Mouse (Mus musculus) CH12F3 (cell line): ENCODE measurements around the gene Kcnj6.

Experiments used
- in situ Hi-C: fragments of 300-500 bp; cut with MboI; formaldehyde crosslinking; loops from 2 replicates; pipeline ENCODE4 v1.14.3; 2020; ENCODE audit warnings: low sequenced_read_pairs

The Kcnj6 gene

DNA sequence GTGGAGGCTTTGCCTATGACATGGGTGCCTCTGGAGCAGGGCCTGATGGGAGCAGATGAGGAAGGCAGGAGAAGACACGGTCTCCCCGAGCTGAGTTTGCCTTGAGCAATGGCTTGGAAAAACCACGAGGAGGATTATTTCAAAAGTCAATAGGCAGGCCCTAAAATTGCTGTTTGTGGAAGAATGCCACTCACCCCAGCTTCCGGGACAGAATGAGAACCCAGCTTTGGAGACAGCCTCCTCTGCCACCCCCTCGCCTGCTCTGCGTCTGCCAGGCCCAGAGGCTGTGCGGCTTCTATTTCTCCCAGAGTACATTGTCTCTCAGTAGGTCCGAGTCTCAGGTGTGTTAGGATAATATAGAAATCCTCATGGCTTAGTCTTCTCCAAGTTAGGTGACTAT, 64.8 kb downstream of the Kcnj6 start:
- in situ Hi-C loops: no loop called here

DNA sequence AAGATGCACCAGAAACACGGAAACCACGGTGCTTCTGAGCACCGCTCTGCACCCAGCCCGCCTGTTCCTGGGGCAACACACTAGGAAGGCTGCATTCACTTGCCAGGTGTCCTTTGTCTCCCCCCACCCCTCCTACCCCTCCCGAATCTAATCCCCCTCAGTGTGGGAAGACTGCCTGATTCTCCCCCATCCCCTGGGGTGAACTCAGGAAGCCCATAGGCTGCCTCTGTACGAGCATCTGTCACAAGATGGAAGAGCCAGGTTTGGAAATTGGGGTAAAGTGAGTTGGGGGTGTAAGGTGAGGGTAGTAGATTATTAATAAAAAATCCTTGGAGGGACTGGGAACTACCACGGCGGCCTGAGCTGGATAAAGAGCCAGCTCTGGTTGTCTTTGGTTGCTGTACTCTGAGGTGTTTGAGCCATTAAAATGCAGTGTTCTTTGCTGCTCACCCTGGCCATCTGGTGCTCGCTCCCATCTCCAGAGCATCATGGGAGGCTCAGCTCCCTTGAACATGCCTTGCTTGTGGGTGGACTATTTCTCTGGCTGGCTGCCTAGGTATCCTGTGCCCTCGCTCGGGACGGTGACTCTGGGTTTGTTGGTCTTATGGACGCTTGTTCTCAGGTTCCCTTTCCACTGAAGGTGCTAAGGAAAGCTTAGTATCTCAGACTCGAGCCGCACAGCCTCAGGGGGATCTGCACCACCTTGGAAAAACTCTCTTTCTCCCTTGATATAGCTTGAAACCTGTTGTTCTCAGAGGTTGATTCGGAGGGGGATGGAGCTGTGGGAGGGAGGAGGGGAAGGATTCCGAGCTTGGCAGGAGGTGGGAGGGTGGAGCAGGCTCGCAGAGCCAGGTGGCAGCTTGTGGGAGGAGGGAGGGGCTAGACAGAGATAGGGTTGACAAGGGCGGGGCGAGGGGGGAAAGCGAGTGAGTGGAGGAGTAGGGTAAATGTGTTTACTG, 65.9 kb downstream of the Kcnj6 start:
- in situ Hi-C loops: no loop called here

DNA sequence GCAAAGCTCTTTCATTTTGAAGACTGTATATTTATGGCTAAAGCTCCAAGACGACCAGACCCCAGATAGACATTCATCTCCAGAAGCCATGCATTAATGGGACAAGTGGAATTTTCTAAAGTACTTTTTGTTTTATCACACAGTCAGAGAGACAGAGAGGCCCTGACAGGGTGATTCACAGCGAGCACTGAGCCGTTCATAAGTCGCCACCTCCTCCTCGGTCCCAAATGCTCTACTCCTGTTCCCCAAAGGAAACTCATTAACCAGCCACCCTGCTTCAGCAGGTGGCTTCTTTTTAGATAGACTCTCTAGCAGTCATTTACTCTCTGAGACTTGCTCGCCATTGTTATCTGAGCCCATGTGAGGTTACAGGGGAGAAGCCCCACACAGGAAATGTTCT, 72.1 kb downstream of the Kcnj6 start:
- in situ Hi-C loops: no loop called here

DNA sequence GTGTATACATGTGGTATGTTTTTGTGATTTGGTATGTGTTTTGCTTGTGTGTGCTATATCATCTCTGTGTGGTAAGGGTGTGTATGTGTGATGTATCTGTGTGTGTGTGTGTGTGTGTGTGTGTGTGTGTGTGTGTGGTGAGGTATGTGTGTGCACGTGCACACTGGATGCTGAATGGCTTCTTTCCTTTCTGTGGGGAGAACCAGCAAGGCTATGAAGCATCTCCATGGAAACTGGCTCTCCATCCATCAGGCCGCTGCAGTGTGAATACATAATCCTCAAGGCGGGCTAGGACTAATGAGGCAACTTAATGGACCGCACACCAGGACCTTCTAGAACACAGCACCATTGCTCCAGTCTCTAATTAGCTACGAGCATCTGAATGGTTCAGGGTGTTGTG, 78.3 kb downstream of the Kcnj6 start:
- in situ Hi-C loops: no loop called here

DNA sequence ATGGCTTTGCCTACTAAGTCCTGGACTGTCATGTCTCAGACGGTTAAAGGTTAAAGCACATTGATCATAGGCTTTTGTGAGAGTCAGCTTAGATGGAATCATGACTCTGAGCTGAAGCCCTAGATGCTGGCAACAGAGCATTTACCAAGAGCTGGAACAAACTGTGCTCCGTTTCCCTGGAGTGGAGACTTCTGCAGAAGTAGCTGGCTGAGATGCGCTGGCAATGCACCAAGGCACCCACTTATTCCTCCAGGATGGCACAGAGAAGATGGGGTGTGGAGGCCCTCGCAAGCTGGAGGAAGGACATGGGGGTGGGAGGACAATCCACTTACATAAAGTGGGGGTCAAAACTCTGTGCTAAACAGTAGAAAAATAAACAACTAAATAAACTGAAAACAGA, 91.5 kb downstream of the Kcnj6 start:
- in situ Hi-C loops: no loop called here

DNA sequence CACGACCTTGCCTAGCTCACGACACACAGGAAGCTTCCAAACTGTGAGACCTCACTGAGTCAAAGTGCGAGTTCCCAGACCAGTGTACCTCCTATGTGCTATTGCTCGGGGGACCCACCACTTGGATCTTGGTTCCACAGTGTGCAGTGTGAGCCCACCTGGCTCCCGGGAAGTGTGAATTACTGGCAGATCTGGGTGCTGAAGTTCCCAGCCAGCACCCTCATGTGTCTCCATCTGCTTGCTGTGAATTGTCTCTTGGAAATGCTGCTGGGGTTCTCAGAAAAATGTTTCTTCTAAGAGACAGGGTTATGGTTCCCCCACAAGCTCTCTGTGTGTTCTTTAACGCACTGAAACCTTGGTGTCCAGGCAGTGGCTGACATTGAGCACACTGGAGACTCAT, 98.7 kb downstream of the Kcnj6 start:
- in situ Hi-C loops: no loop called here

DNA sequence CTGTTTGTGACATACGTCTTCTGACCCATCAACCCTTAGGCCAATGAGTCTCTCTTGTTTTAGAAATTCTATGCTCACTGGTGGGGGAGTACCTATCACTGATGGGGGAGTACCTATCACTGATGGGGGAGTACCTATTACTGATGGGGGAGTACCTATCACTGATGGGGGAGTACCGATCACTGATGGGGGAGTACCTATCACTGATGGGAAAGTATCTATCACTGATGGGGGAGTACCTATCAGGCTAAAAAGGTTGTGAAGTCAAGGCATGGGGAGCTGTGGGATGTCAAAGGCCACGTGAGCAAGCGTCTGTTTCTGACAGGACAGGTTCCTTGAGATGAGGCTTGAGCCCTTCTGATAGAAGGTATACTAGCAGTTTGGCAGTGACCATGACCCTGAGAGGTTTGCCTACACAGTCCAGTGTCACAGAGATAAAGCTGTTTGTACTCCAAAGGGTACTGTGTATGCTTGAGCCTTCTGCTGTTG, 105.3 kb downstream of the Kcnj6 start:
- in situ Hi-C loops: no loop called here

DNA sequence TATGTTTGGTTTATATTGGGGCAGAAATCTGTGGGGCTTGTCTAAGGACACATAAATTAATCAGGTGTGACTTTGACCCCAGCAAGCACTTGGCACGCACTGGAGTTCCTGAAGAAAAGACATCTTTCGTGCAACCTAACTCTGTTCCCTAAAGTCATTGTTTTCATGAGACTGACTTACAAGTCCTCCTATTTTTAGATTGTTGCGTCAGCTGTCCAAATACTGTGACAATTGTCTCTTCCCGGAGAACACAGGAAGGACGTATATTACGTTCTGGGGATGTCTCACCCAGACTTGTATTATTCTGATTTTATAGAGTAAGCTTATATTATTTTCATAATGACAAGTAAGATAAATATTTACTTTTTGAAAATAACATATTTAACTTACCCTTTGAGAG, 106.9 kb downstream of the Kcnj6 start:
- in situ Hi-C loops: no loop called here

DNA sequence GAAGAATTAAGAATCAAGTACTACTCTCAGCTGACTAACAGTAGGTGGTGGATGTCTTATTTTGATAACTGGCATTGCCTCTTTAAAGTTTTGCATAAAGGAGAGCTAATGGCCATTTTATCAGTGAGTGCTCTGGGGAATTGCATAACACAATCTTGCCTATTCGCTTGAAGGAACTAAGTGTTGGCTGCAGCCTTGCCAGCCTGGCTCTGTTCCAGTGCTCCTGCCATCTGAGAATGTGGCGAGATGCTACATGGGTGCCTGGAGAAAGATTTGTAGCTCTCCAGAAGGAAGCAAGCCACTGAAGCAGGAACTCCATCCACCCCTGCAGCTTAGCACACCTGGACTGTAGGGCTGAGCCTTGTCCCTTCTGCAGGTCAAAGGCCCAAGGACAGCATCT, 107.4 kb downstream of the Kcnj6 start:
- in situ Hi-C loops: no loop called here

DNA sequence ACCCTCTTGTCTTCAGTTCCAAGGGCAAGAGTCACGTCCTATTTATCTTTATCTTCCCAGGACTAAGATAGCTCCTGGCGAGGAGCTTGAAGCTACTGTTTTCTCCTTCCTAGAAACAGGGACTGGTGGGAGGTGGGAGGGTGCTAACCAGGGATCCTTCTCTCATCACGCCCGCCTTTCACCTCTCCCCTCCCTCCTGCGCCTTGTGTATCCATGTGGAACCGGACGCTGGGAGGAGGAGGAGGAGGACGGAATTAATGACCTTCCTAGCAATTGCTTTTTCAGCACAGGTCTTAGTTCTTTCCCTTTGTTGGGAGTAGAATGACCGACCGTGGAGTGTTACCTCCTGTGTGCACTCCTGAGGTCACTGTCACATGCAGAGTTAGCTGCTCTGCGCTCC, 108.9 kb downstream of the Kcnj6 start:
- in situ Hi-C loops: no loop called here

DNA sequence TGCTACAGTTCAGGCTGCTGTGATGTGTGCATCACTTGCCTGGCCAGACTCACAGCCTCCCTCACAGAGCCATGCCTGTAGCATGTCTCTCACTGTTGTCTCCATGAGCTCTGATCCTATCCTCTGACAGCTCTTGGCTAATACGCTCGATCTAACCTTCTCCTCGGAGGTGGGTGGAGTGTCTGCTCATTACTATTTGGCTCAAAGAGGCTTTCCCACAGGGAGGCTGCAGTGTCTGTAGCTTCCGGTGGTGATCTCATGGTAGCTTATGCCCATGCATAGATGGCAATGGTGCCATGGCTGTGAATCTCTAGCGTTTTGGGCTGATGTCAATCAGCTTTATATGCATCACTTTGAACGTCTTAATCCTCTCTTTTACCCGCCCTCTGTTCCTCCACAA, 111.1 kb downstream of the Kcnj6 start:
- in situ Hi-C loops: no loop called here

DNA sequence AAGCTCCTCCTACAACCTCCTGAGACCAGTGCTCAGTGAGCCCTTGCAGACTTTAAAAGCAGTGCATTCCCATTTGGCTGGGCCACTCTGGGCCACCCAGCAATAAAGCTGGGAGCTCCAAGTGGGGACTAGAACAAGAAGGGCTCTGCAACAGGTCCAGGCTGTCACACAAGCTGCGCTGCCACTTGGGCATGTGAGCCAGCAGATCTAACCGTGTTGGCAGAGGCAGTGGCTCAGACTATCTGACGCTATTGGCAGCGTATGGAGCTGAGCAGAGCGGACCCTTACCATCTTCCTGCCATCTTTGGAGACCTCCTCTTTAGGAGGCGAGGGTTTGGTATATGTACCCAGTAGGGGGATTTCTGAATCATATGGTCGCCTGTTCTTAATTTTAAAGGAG, 112.4 kb downstream of the Kcnj6 start:
- in situ Hi-C loops: no loop called here

DNA sequence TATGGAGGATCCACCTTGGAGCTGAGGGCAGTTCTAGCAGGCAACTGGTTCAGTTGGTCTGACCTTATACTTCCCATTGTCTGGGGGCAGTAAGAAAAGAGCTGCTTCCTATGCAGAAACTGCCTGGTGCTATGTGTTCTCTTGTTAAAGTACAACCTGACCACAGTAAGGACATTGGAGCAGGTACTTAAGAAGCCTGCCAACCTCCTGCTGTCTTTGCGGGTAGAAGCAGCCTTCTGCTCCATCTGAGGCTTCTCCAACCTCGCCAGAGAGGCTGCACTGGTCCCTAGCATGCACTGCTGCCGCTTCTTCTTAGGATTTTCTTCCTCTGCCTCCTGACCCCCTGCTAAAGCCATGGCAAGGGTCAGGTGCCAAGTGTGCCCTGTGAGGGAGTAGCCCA, 113.6 kb downstream of the Kcnj6 start:
- in situ Hi-C loops: no loop called here

DNA sequence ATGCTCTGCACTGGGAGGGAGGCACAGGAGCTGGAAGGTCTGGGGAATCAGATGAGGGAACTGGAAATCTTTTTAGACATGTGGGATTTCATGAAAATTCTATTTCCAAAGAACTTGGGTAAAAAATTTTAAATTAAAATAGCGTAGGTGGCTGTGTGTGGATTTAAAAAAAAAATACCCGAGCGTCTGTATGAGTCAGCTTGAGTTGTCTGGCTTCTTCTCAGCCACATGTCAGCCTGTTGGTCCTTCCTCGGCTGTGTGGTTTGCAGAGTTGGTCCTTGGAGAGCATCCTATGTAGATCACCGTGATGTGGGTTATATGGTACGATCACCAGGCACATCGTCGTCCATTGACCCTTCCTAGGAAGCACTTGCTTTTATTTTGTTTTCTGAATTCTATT, 114.3 kb downstream of the Kcnj6 start:
- in situ Hi-C loops: no loop called here

DNA sequence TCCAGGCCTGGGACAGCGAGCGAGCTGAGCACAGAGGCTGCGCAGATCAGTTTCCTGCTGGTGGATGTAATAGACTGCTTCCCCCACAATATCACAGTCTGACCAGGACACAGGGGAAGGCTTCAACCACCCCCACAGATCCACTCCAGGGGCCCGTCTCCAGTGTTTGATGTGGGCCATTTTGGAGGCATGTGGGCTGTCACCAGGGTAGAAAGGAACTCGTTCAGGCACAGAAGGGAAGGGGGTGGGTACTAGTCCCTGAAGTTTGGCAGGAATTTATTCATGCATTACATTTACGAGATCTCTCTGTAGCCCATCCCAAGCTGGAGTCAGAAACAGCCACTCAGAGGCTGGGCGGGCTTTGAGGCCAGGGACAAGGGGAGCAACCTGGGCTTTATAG, 115.4 kb downstream of the Kcnj6 start:
- in situ Hi-C loops: no loop called here

DNA sequence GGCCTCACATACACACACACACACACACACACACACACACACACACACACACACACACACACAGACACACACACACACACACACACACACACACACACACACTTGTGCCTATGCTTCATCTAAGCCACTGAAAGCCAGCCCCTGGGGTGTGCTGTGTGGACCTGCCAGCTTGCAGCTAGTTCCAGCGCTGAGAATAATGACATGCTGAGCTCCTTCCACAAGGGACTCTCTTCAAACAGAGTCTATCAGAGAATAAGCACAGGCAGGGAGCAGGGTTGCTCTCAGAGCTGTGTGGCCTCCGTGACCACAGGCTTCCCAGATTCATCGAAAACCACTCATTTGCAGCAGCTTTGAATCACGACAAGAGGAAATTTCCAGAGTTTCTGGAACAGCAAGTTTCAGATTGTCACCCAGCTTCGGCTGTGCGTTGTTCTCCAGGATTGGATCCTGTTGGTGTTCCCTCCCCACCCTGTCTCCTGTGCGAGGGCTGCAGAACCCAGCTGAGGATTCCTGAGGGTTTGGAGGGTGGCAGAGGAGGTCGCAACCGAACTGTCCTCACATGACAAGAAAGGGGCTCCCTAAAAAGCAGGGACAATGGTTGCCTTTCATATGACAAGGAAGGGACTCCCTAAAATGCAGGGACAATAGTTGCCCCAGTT, 124.8 kb downstream of the Kcnj6 start:
- in situ Hi-C loops: no loop called here

DNA sequence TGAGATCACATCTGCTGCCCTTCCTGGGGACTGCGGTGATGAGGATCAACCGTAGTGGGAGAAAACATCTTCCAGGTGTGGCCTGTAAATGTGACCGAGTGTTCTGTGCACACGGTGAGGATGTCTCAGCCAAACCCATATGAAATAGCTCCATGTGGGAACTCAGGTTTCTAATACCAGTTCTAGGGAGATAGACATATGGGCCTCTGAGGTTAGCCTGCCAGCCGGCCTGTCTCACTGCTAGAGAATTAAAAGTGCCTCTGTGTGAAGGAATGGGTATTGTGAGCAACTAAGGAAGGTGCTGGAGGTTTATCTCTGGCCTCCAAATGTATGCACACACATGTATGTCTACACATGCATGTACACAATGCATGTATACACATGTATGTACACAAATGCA, 129.1 kb downstream of the Kcnj6 start:
- in situ Hi-C loops: no loop called here

DNA sequence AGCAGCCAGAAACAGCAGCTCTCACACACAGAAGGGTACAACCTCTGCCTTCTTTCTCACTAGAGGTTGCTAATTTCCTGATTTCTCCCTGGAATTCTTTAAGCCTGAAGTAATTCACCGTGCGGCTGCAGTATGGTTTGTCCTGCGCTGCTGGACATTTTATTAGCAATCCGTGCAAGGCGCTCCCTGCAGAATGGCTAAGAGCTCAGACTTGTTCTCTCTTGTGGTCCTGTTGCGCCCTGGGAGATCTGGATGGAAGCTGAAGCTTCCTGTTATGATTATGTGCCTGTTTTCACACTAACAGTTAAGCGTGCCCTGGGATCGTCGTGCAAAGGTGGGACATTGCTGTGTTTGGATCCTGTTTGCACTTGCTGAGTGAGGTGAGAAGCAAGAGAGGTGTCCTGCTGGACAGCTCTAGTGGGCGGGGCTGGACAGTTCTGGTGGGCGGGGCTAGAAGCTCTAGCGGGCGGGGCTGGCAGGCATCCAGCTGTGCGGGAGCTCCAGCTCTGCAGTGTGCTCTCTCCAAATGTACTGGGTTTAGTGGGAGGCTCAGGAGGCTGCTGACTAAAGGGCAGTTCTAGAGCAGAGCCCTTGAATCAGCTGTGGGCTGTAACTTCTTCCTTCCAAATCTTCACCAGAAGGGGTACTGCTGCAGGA, 131.1 kb downstream of the Kcnj6 start:
- in situ Hi-C loops: no loop called here

DNA sequence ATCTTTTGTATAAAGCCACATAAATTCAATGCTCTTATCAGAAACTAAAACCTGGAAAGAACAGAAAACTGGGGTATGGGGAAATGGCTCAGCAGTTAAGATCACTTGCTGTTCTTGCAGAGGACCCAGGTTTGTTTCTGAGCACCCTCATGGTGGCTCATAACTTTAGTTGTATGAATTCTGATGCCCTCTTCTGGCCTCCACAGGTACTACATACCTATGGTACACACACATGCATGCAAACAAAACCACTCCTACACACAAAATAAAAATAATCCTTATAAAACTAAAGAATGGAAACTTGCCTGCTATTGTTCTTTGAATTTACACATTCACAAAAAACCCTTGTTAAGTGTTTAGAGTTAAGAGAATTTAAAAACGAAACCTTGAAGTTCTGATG, 131.7 kb downstream of the Kcnj6 start:
- in situ Hi-C loops: no loop called here

DNA sequence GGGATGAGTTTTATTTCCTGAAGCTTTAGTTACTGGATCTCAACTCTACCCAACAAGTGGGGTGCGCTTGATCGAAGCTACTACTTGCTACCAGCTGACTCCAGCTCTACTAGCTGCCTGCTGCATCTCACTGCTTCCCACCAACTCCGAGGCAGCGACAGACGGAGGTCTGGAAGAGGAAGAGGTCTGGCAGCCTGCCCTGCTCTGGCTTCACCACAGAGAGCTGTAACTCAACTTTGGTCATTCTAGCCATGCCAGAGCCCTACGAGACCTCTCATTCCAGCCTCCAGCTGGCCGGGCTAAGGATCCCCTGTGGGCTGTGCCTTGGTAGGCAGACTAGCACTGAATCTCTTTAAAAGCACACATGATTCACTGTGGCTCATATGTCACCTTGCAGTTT, 132.4 kb downstream of the Kcnj6 start:
- in situ Hi-C loops: no loop called here

DNA sequence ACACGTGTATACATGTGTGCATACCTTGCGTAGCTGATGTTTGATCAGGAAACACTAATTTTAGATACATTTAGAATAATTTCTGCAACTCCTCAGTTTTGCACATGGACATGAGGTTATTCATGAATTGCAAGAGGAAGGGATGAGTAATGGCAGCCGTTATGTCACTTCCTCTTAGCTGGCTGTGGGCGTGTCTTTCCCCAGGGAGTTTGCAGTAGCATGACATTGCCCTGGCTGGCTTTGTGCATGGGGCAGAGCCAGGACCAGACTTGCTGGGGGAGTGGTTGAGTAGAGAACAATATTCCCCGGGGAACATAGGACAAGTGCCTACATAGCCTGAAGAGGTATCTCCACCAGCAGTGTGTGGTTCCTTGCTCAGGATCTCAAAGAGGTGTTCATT, 134.0 kb downstream of the Kcnj6 start:
- in situ Hi-C loops: no loop called here

DNA sequence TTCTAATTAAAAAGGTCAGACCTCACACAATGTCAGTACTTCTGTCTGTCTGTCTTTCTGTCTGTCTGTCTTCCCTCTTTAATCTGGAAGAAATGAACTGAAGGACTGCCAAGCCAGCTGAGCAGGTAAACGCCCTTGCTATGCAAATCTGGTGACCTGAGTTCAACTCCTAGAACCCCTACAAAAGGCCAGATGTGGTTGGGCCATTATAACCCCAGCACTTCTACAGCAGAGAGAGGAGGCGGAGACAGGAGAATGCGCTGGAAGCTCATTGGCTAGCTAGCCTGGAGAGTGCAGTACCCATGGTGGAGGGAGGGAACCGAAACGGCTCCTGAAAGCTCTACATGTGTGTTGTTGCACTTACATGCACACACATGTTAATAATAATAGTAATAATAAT, 141.5 kb downstream of the Kcnj6 start:
- in situ Hi-C loops: no loop called here
